Mouse (Mus musculus) hindbrain, embryonic 16.5 days (tissue): Measurements from ENCODE around the gene 2010111I01Rik. TPM values are rescaled to one million over a fixed set of nuclear protein-coding genes. Genes with fewer than 3 reads are reported as not detected.
A peak's percentile ranks its signal among the peaks of the same experiment; 100 is the strongest.

Experiments used
- ATAC-seq: fragments of 200-750 bp; cut with Nextera tagmentation; 2 replicates; pipeline ENCODE4 v1.8.0; 2017; ENCODE audit warnings: moderate TSS enrichment, moderate library complexity
- H3K27ac ChIP-seq: fragments of 300-500 bp; sonication (generic); 2 replicates; pipeline ENCODE4 v1.5.1; 2014; ENCODE audit warnings: low read depth, mild to moderate bottlenecking, control low read depth, low read length, moderate library complexity
- H3K27me3 ChIP-seq: fragments of 300-500 bp; sonication (generic); replicated peaks from 2 replicates; pipeline ENCODE4 v1.6.1; 2014; ENCODE audit warnings: low read length; ENCODE audit not compliant: control insufficient read depth, insufficient read depth
- H3K36me3 ChIP-seq: fragments of 300-500 bp; sonication (generic); 2 replicates; pipeline ENCODE4 v1.6.1; 2014; ENCODE audit warnings: mild to moderate bottlenecking, low read length, moderate library complexity, mixed read lengths; ENCODE audit not compliant: control insufficient read depth, insufficient read depth
- H3K4me1 ChIP-seq: fragments of 300-500 bp; sonication (generic); 2 replicates; pipeline ENCODE4 v1.6.1; 2014; ENCODE audit warnings: low read depth, low read length; ENCODE audit not compliant: control insufficient read depth, insufficient read depth
- H3K4me2 ChIP-seq: fragments of 300-500 bp; sonication (generic); 2 replicates; pipeline ENCODE4 v1.6.1; 2014; ENCODE audit warnings: mild to moderate bottlenecking, low read length, control low read depth, moderate library complexity
- H3K4me3 ChIP-seq: fragments of 300-500 bp; sonication (generic); 2 replicates; pipeline ENCODE4 v1.5.1; 2014; ENCODE audit warnings: mild to moderate bottlenecking, low read length, control low read depth, moderate library complexity
- H3K9ac ChIP-seq: fragments of 300-500 bp; sonication (generic); 2 replicates; pipeline ENCODE4 v1.6.1; 2014; ENCODE audit warnings: low read depth, mild to moderate bottlenecking, control low read depth, low read length, moderate library complexity
- H3K9me3 ChIP-seq: fragments of 300-500 bp; sonication (generic); 2 replicates; pipeline ENCODE4 v1.6.1; 2014; ENCODE audit warnings: mild to moderate bottlenecking, low read length, moderate library complexity; ENCODE audit not compliant: control insufficient read depth
- WGBS: fragments of 180-500 bp; shearing (Covaris S2); extraction: QIAGEN DNeasy Blood & Tissue Kit; methylation state at CpG from one replicate; pipeline ENCODE4 v1.1.7; 2014; 5-methylcytosine and 5-hydroxymethylcytosine counted together
- polyA plus RNA-seq: library from polyadenylated mRNA; unstranded; fragments of >200 nt; fragmentation: Nextera tagmentation; extraction: Ambion mirVana; gene quantifications from 2 replicates; pipeline ENCODE4 v1.2.1, GENCODE M21; 2015

Gene 2010111I01Rik
- polyA plus RNA-seq, 1 experiment from 2014 or later = 28.6 TPM

DNA sequence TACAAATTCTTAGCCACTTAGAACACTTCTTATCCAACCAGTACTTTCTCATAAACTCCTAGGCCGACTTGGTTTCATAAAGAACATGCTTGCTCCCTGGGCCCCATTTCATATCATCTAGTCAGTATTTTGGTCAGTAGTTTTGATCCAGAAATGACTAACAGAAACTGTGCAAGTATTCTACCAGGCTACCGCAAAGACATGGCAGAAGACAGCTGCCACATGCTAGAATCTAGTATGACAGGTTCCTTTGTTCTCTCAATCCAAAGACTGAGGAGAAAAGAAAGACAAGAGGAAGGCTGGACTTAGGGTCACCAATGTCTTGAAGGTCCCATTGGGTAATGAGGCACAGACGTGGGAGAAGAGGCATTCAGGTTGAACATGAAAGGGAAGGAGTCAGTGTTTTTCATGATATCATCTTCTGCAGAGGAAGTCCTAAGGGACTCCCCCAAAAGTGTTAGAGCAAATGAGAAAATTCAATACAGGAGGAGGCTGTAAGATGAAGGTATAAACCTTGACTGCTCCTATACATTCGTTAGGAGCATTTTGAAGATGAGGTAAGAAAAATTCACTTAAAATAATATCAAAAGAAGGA is 216.0 kb downstream of the 2010111I01Rik start:
- Histone ChIP-seq H3K9me3 (no peaks in the 10 kb centered on the region), H3K27me3 (no peaks in the 10 kb centered on the region), H3K9ac (no peak overlapping the region), H3K36me3 (no peaks in the 10 kb centered on the region), H3K27ac (no peak overlapping the region), H3K4me1 (no peaks in the 10 kb centered on the region), H3K4me3 (no peak overlapping the region), H3K4me2 (no peak overlapping the region)
- WGBS = 83% methylated on average over 4 of the region's 4 CpGs
- no peak for ATAC-seq

DNA sequence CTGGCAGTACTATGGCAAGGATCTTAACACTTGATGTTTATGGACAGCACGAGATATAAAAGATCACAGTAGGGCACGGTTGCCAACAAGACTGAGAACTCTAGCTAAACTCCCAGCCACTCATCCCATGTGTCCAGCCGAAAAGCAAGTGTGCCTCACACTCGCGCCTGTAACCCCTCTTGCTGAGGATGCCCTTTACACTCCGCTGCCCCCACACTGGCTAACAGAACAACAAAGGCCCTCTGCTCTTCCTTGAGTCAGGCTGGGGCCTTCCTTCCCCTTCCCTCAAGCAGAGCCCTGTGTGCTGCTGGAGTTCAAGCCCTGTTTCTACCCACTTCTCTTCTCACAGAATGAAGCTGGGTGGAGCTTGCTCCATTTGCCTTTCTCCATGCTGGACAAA is 220.3 kb downstream of the 2010111I01Rik start:
- H3K4me3 ChIP-seq = no peak overlapping the region
- H3K27ac ChIP-seq = no peak overlapping the region
- no peak overlapping the region for H3K9ac ChIP-seq
- no peaks in the 10 kb centered on the region for H3K9me3 ChIP-seq
- H3K4me2 ChIP-seq = no peak overlapping the region
- H3K27me3 ChIP-seq = no peaks in the 10 kb centered on the region
- 39% methylated on average over 6 of the region's 6 CpGs for WGBS
- peaks cover 3% of the 10 kb centered on the region; the same call in 1 of the 2 replicates for H3K4me1 ChIP-seq
- no peaks in the 10 kb centered on the region for H3K36me3 ChIP-seq
- no peak for ATAC-seq

DNA sequence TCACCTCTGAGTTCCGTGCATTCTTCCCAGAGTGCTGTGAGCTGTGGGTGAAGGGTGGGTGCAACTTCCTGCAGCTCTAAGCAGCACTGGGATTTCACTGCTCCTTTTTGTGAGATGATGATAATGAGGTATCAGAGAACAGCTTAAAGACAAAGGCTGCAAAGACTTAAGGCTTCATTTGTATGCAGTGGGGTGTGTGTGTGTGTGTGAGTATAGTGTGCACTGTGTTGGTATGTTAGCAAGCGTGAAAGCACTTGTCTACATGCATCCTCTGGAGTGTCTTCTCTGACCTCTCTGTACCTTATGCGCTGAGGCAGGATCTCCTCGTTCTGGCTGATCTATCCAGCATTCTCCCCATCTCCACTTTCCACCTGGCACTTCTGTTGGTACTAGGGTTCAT is 221.5 kb downstream of the 2010111I01Rik start:
- no peak overlapping the region for H3K4me2 ChIP-seq
- no peak overlapping the region for H3K4me3 ChIP-seq
- H3K27ac ChIP-seq = no peak overlapping the region
- H3K36me3 ChIP-seq = no peaks in the 10 kb centered on the region
- no peak overlapping the region for H3K9ac ChIP-seq
- peak; percentile 27; the same call in 1 of the 2 replicates for ATAC-seq
- WGBS = 52% methylated on average over 4 of the region's 4 CpGs
- peaks cover 3% of the 10 kb centered on the region; the same call in 1 of the 2 replicates for H3K4me1 ChIP-seq
- no peaks in the 10 kb centered on the region for H3K9me3 ChIP-seq
- no peaks in the 10 kb centered on the region for H3K27me3 ChIP-seq

DNA sequence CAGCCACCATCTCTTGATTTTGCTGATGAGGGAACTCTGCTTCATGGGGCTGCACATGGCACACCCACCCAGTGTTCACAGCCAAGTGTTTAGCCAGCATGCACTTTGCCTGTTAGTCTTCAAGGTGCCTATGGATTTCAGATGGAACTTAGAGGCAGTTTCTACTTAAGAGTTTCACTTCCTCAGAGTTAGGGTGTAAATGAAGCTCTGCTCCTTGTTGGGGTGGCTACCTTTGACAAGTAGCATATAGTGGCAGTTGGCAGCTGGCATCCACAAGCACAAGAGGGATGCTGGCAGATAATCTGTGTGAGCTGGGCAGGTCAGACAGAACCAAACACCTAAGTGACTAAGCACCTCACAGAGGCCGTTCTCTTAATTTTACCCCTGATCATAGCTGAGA is 221.9 kb downstream of the 2010111I01Rik start:
- Histone ChIP-seq H3K4me2 (no peak overlapping the region), H3K9ac (no peak overlapping the region), H3K27me3 (no peaks in the 10 kb centered on the region), H3K4me1 (peaks cover 3% of the 10 kb centered on the region; the same call in 1 of the 2 replicates), H3K27ac (no peak overlapping the region), H3K9me3 (no peaks in the 10 kb centered on the region), H3K36me3 (no peaks in the 10 kb centered on the region), H3K4me3 (no peak overlapping the region)
- ATAC-seq = no peak; the same call in 1 of the 2 replicates
- 89% methylated on average over 1 of the region's 1 CpGs for WGBS

DNA sequence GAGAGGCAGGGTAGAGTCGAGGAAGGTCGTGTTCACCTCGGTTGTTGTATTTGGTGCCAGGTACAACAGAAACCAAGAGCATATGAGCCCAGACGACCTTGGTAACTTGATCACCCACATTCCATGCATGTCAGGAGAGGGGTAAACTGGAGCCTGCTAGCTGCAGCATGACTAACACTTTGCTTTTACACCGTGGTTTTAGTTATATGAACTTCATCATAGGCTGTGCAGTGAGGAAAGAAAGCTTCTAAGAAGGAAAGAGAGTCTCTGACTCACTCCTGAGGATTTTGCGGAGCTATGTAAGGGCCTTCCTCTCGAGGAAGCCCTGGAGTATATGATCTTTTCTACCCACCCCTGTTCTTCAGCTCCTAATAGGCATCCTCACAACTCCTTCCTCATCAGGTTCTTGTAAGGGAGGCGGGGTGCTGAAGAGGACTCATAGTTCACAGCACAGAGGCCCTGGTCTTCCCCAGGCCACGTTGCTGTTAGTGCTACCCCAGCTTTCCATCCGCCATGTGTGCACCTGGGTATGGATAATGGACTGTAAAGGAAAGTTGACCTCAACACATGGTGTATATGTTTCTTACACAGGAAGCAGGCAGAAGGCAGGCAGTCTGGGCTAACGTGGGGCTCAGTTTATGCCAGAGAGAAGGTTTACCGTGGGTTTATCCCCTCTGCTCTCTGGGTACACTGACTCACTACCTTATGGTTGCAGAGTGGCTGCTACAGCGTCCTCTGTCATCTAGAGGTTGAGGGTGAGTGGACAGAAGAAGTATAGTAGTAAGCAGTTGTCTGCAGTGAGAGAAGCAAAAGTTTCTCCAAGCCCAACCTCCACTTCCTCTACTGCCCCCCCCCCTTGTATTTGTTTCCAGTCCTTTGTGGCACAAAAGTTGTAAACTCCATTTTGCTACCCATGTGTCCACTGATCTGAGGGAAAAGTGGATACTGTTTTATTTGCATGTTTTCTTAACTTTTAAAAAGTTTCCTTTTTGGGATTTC is 222.8 kb downstream of the 2010111I01Rik start:
- Histone ChIP-seq H3K9me3 (no peaks in the 10 kb centered on the region), H3K36me3 (no peaks in the 10 kb centered on the region), H3K4me3 (no peak overlapping the region), H3K4me2 (no peak overlapping the region), H3K27me3 (no peaks in the 10 kb centered on the region), H3K4me1 (peaks cover 3% of the 10 kb centered on the region; the same call in 1 of the 2 replicates), H3K27ac (no peak overlapping the region), H3K9ac (no peak overlapping the region)
- 85% methylated on average over 13 of the region's 13 CpGs for WGBS
- ATAC-seq = no peak

DNA sequence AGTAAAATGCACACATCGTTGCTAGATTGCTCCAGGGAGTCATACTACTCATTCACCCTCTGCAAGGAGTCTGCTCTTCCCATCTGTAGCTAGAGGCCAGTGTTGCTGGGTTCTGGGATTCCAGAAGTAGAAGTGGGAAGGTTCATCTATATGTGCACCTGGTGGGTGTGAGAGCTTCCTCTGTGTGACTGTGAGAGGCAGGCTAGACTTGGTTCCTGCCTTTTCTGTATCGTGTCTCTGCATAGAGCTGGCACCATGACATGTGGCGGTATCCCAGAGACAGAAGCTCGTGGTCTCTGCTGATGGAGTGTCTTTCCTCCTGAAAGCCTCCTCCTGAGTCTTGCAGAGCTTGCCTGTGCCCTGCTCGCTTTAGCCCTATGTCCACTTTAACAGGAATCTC is 223.6 kb downstream of the 2010111I01Rik start:
- Histone ChIP-seq H3K4me1 (peaks cover 3% of the 10 kb centered on the region; the same call in 1 of the 2 replicates), H3K27me3 (no peaks in the 10 kb centered on the region), H3K4me3 (no peak overlapping the region), H3K27ac (no peak overlapping the region), H3K36me3 (no peaks in the 10 kb centered on the region), H3K9me3 (no peaks in the 10 kb centered on the region), H3K4me2 (no peak overlapping the region), H3K9ac (no peak overlapping the region)
- 66% methylated on average over 5 of the region's 5 CpGs for WGBS
- no peak for ATAC-seq

DNA sequence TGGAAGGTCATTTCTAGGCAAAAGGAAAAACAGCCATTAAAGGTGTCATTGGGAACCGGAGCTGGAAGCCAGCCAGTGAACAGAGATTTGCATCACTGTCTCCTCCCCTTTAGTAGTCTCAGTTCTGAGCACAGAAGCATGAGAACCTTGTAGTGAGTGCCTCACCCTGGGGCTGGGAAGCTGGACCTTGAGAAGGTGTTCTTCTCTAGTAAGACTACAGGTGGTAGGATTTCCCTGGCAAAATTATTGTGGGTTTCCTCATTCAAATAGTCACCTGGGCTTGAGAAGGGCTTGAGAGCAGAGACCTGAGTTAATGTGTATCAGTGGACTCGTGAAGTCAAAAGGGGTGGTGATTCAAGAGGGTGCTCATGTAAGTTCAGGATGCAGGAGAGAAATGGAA is 224.1 kb downstream of the 2010111I01Rik start:
- Histone ChIP-seq H3K36me3 (no peaks in the 10 kb centered on the region), H3K9me3 (no peaks in the 10 kb centered on the region), H3K27ac (no peak overlapping the region), H3K4me3 (no peak overlapping the region), H3K4me1 (peaks cover 3% of the 10 kb centered on the region; the same call in 1 of the 2 replicates), H3K9ac (no peak overlapping the region), H3K27me3 (no peaks in the 10 kb centered on the region), H3K4me2 (no peak overlapping the region)
- 55% methylated on average over 2 of the region's 2 CpGs for WGBS
- ATAC-seq = no peak

DNA sequence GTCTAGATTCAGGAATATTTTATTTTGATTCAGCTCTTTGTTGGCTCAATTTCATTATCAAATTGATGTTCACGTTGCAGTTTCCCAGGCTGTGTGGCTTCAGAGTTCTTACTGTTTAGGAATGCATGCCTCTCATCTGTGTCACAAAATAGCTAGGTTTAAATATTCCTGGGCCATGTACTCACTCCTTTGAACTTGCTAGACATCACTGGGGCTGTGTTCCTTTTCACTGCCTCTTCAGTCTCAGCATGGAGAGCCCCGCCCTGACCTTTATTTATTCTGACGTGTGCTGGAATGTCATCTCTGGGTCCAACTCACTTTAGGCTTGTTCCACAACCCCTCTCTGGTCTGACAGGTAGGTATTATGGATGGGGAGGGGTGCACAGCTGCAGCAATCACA is 228.7 kb downstream of the 2010111I01Rik start:
- no peak for ATAC-seq
- no peak overlapping the region for H3K4me3 ChIP-seq
- H3K27ac ChIP-seq = no peak overlapping the region
- no peaks in the 10 kb centered on the region for H3K36me3 ChIP-seq
- H3K9me3 ChIP-seq = no peaks in the 10 kb centered on the region
- H3K4me1 ChIP-seq = peaks cover 3% of the 10 kb centered on the region; the same call in 1 of the 2 replicates
- 70% methylated on average over 3 of the region's 3 CpGs for WGBS
- no peak overlapping the region for H3K4me2 ChIP-seq
- no peak overlapping the region for H3K9ac ChIP-seq
- no peaks in the 10 kb centered on the region for H3K27me3 ChIP-seq

DNA sequence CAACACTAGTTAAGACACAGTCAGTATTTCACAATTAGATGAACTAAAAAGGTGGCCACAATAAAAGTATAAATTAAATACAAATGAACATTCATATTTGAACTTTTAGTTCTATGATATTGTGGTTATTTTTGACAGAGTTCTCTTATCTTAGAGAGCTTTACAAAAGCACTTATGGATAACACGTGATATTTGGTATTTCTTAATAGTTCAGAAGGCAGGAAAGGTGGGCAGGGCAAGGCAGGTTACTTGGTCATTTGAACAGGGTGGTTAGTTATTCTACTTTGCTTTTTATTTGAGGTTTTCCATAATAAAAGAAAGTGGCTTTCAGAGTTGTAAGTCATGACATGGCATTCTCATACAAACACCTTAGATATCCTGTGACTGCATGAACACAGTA is 233.3 kb downstream of the 2010111I01Rik start:
- H3K27ac ChIP-seq = no peak overlapping the region
- H3K36me3 ChIP-seq = no peaks in the 10 kb centered on the region
- no peaks in the 10 kb centered on the region for H3K9me3 ChIP-seq
- no peaks in the 10 kb centered on the region for H3K4me1 ChIP-seq
- no peak overlapping the region for H3K4me2 ChIP-seq
- WGBS = 96% methylated on average over 1 of the region's 1 CpGs
- no peak for ATAC-seq
- no peak overlapping the region for H3K4me3 ChIP-seq
- no peak overlapping the region for H3K9ac ChIP-seq
- H3K27me3 ChIP-seq = no peaks in the 10 kb centered on the region
